Mouse (Mus musculus): Measurements from ENCODE around the gene Fam129a. TPM values are rescaled to one million over a fixed set of nuclear protein-coding genes. Genes with fewer than 3 reads are reported as not detected.

The Fam129a gene
- total RNA-seq (2012; rRNA removed) = 7.5 and 12.1 TPM in 2 replicates

DNA sequence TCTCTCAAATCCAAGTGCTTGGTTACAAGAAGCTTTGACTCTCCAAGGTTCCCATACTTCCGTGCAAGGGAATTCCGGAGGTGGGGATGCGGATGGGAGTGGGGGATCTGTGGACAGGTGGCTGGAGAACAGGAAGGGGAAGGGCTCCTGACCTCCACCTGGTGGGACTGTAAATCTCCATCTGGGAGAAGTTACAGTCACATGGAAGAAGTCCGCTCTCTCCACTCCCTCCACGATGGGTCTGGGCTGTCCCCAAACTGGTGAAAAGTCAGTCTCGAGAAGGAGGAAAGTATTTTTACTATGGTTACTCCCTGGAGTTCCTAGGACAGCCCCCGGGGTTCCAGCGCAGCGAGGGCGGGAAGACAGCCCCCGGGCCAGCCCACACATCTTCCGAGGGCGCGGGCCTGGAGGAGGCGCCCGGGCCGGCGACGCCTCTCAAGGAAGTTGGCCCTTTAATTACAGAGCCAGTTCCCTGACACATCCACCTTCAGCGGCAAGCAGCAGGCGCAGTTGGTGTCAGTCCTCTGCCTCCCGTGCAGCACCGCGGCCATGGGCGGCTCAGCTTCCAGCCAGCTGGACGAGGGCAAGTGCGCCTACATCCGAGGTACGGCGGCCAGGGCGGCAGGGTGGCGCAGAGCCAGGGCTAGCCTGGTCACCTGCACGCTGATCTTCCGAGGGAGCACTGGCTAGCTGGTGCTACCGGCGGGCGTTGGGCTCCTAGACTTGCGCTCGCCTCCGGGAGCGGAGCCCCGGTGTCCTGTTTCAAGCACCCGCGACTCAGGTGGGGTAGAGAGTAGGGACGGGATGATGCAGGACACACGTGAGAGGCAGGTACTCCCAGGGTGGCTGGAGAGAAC, at the start of gene Fam129a:
Gene Fam129a (plus strand): TSS at position 206 of the 857 bp plus-strand sequence.
- no peak for TF ChIP-seq ZC3H11A (IDR thresholded peaks at IDR 0.05; ENCODE audit: borderline replicate concordance, low read depth, low read length)
- no peak for TF ChIP-seq MAFK (IDR thresholded peaks at IDR 0.05; ENCODE audit: insufficient read depth, low read depth, low read length)
- no peak for TF ChIP-seq ZNF384 (IDR thresholded peaks at IDR 0.05; ENCODE audit: low read depth, low read length)
- TF ChIP-seq CHD2 (IDR thresholded peaks at IDR 0.05; ENCODE audit: low read depth, low read length) = no peak
- TF ChIP-seq HCFC1 (IDR thresholded peaks at IDR 0.05; ENCODE audit: borderline replicate concordance, insufficient read depth, low read length) = no peak
- peak within 1 kb of the TSS; percentile 24; the same call in 1 of the 2 replicates for H3K27ac ChIP-seq (ENCODE audit: insufficient read depth, low read depth, low read length, poor library complexity, severe bottlenecking)
- DNase-seq (ENCODE audit: low read depth, low spot score) = no peak
- H3K9ac ChIP-seq (ENCODE audit: insufficient read depth, low read depth, low read length, poor library complexity, severe bottlenecking) = peak within 1 kb of the TSS; percentile 79
- H3K4me1 ChIP-seq (ENCODE audit: control insufficient read depth in 2 of 2, insufficient read depth in 2 of 2, low read length in 2 of 2, poor library complexity in 1 of 2) = peaks cover 2 to 5% of the 10 kb centered on the region in 2 experiments; a peak in 1 of 4 replicates
- peak within 1 kb of the TSS; percentile 69 to 92 for H3K4me3 ChIP-seq (ENCODE audit: insufficient read depth in 1 of 2, low read depth in 1 of 2, low read length in 2 of 2, poor library complexity in 1 of 2, severe bottlenecking in 1 of 2)
- H3K36me3 ChIP-seq (ENCODE audit: control insufficient read depth, insufficient read depth, low read length, poor library complexity, severe bottlenecking) = no peaks in the 10 kb centered on the region
- no peaks in the 10 kb centered on the region for H3K9me3 ChIP-seq (ENCODE audit: control insufficient read depth, insufficient read depth, low read depth, low read length)
- in situ Hi-C loops (cut with MboI; ENCODE audit: low sequenced_read_pairs in 2 of 2, unreplicated experiment in 2 of 2) = loop anchor here in 1 of 2 experiments (10.0 kb wide), 1 partner anchor 124 kb away; no protein-coding TSS in a partner anchor

DNA sequence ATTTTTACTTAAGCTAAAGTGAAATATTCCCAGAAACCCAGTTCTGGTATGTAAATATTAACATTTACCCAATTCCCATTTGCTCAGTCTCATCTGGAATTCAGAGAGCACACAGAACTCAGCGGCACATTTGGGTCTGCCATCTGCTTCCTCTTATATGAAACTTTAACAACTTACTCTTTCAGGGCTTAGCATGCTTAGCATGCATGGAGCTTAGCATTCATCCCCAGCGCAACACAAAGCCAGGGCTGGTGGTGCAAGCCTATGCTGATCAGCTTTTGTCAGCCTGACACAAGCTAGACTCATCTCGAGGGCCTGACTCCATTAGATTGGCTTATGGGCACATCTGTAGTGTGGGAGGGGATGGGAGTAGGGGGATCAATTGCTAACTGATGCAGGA, 44.3 kb upstream of the Fam129a start:
- TF ChIP-seq MAFK (IDR thresholded peaks at IDR 0.05; ENCODE audit: insufficient read depth, low read depth, low read length) (no peak), HCFC1 (IDR thresholded peaks at IDR 0.05; ENCODE audit: borderline replicate concordance, insufficient read depth, low read length) (no peak), ZNF384 (IDR thresholded peaks at IDR 0.05; ENCODE audit: low read depth, low read length) (no peak), CHD2 (IDR thresholded peaks at IDR 0.05; ENCODE audit: low read depth, low read length) (no peak), ZC3H11A (IDR thresholded peaks at IDR 0.05; ENCODE audit: borderline replicate concordance, low read depth, low read length) (no peak)
- H3K9ac ChIP-seq (ENCODE audit: insufficient read depth, low read depth, low read length, poor library complexity, severe bottlenecking) = no peak overlapping the region
- DNase-seq (ENCODE audit: low read depth, low spot score) = no peak
- H3K4me1 ChIP-seq (ENCODE audit: control insufficient read depth in 2 of 2, insufficient read depth in 2 of 2, low read length in 2 of 2, poor library complexity in 1 of 2) = no peaks in the 10 kb centered on the region
- in situ Hi-C loops (cut with MboI; ENCODE audit: low sequenced_read_pairs in 2 of 2, unreplicated experiment in 2 of 2) = no loop called here
- H3K9me3 ChIP-seq (ENCODE audit: control insufficient read depth, insufficient read depth, low read depth, low read length) = no peaks in the 10 kb centered on the region
- H3K4me3 ChIP-seq (ENCODE audit: insufficient read depth in 1 of 2, low read depth in 1 of 2, low read length in 2 of 2, poor library complexity in 1 of 2, severe bottlenecking in 1 of 2) = no peak overlapping the region
- H3K36me3 ChIP-seq (ENCODE audit: control insufficient read depth, insufficient read depth, low read length, poor library complexity, severe bottlenecking) = no peaks in the 10 kb centered on the region
- H3K27ac ChIP-seq (ENCODE audit: insufficient read depth, low read depth, low read length, poor library complexity, severe bottlenecking) = no peak overlapping the region

DNA sequence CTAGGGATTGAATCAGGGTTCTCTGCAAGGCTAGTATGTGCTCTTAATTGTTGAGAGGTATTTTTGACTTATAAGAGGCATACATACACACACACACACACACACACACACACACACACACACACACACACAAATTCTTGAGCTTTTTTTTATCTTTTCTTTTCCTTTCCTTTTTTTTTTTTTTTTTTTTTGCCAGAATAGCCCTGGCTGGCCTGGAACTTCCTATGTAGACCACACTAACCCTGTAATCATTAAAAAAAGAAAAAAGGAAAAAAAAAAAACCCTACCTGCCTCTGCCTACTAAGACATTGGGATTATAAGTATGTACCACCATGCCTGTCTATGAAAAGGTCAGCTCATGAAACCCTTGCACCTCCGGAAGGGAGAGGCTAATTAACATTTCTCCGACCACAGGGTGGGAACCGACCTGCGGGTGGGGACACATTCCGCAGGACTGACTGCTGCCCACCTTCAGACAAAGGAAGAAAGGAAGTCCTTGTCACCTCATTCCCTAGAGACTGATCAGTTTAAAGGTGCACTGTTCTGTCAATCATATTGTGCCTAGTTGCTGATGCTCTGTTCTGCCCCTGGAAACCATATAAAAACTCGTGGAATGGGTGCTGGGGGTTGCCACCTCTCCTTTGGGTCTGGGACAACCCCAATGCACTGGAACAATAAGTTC, 27.0 kb upstream of the Fam129a start:
- Histone ChIP-seq H3K4me1 (ENCODE audit: control insufficient read depth in 2 of 2, insufficient read depth in 2 of 2, low read length in 2 of 2, poor library complexity in 1 of 2) (peaks cover 7 to 11% of the 10 kb centered on the region in 2 experiments; a peak in 3 of 4 replicates), H3K9ac (ENCODE audit: insufficient read depth, low read depth, low read length, poor library complexity, severe bottlenecking) (0 out of 2 replicates have a peak overlapping the region, but pooled peaks have one; percentile 54), H3K4me3 (ENCODE audit: insufficient read depth in 1 of 2, low read depth in 1 of 2, low read length in 2 of 2, poor library complexity in 1 of 2, severe bottlenecking in 1 of 2) (no peak overlapping the region), H3K9me3 (ENCODE audit: control insufficient read depth, insufficient read depth, low read depth, low read length) (no peaks in the 10 kb centered on the region), H3K36me3 (ENCODE audit: control insufficient read depth, insufficient read depth, low read length, poor library complexity, severe bottlenecking) (no peaks in the 10 kb centered on the region), H3K27ac (ENCODE audit: insufficient read depth, low read depth, low read length, poor library complexity, severe bottlenecking) (peak overlapping the region; percentile 85; the same call in 1 of the 2 replicates)
- in situ Hi-C loops (cut with MboI; ENCODE audit: low sequenced_read_pairs in 2 of 2, unreplicated experiment in 2 of 2) = no loop called here
- TF ChIP-seq ZNF384 (IDR thresholded peaks at IDR 0.05; ENCODE audit: low read depth, low read length) = peak; percentile 86
- no peak for TF ChIP-seq CHD2 (IDR thresholded peaks at IDR 0.05; ENCODE audit: low read depth, low read length)
- no peak for DNase-seq (ENCODE audit: low read depth, low spot score)

DNA sequence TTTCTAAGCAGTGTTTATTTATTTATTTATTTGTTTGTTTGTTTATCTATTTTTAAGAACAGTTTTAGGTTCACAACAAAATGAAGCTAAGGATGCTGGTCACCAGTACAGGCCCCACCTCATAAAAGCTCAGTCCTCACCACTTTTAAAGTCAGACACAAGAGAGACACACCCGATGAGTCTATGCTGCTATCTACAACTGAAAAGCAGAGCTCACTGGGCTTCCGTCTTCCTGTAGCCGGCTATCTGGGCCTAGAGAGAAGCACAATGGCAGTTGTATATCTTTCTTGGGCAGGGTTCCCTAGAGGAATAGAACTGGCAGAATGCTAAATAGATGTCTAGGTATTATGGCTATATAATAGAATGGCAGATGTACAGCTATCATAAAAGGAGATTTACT, 26.4 kb upstream of the Fam129a start:
- Histone ChIP-seq H3K27ac (ENCODE audit: insufficient read depth, low read depth, low read length, poor library complexity, severe bottlenecking) (peak overlapping the region; percentile 85; the same call in 1 of the 2 replicates), H3K9me3 (ENCODE audit: control insufficient read depth, insufficient read depth, low read depth, low read length) (no peaks in the 10 kb centered on the region), H3K9ac (ENCODE audit: insufficient read depth, low read depth, low read length, poor library complexity, severe bottlenecking) (peak overlapping the region; percentile 54; the same call in 1 of the 2 replicates), H3K4me1 (ENCODE audit: control insufficient read depth in 2 of 2, insufficient read depth in 2 of 2, low read length in 2 of 2, poor library complexity in 1 of 2) (peaks cover 7 to 11% of the 10 kb centered on the region in 2 experiments; a peak in 3 of 4 replicates), H3K36me3 (ENCODE audit: control insufficient read depth, insufficient read depth, low read length, poor library complexity, severe bottlenecking) (no peaks in the 10 kb centered on the region), H3K4me3 (ENCODE audit: insufficient read depth in 1 of 2, low read depth in 1 of 2, low read length in 2 of 2, poor library complexity in 1 of 2, severe bottlenecking in 1 of 2) (no peak overlapping the region)
- TF ChIP-seq MAFK (IDR thresholded peaks at IDR 0.05; ENCODE audit: insufficient read depth, low read depth, low read length) = no peak
- TF ChIP-seq HCFC1 (IDR thresholded peaks at IDR 0.05; ENCODE audit: borderline replicate concordance, insufficient read depth, low read length) = no peak
- DNase-seq (ENCODE audit: low read depth, low spot score) = no peak
- in situ Hi-C loops (cut with MboI; ENCODE audit: low sequenced_read_pairs in 2 of 2, unreplicated experiment in 2 of 2) = no loop called here
